Mouse (Mus musculus): ENCODE data around the gene Apol11a. TPM values are rescaled to one million over a fixed set of nuclear protein-coding genes. Genes with fewer than 3 reads are reported as not detected.
"Not testable (repeated sequence)": the region's sequence is repeated elsewhere in the genome, so short reads cannot be mapped to it uniquely, and the experiment has no call there.

Apol11a gene
- not detected for total RNA-seq (2022)

- not testable (repeated sequence) for DNase-seq (ENCODE audit: low spot score in 2 of 2)
Measured at GRCm38 (mm10) chr15:77507966-77508365, at the start of gene Apol11a. TSS of gene Apol11a (plus strand) at chr15:77508271.

- DNase-seq (ENCODE audit: low spot score in 2 of 2), result not testable (repeated sequence)
Measured at GRCm38 (mm10) chr15:77474699-77475390, 33.2 kb upstream of the Apol11a start.

GRCm38 (mm10) chr15:77476693-77477092 is 31.4 kb upstream of the Apol11a start, which contains the start of gene Apol10a:
TSS of gene Apol10a (plus strand) at chr15:77477047.
- not testable (repeated sequence) for DNase-seq (ENCODE audit: low spot score in 2 of 2)

GRCm38 (mm10) chr15:77482140-77482794 is 25.8 kb upstream of the Apol11a start:
- DNase-seq (ENCODE audit: low spot score in 2 of 2), result no peak

- not testable (repeated sequence) for DNase-seq (ENCODE audit: low spot score in 2 of 2)
Measured at GRCm38 (mm10) chr15:77493181-77493580, 14.9 kb upstream of the Apol11a start.

GRCm38 (mm10) chr15:77494694-77495093 is 13.4 kb upstream of the Apol11a start:
- DNase-seq (ENCODE audit: low spot score in 2 of 2), result not testable (repeated sequence)

- not testable (repeated sequence) for DNase-seq (ENCODE audit: low spot score in 2 of 2)
Measured at GRCm38 (mm10) chr15:77520596-77520995, 12.5 kb downstream of the Apol11a start.

GRCm38 (mm10) chr15:77523186-77523843 is 15.2 kb downstream of the Apol11a start:
- DNase-seq (ENCODE audit: low spot score in 2 of 2), result peak in 1 of 2 experiments; percentile 13

GRCm38 (mm10) chr15:77533216-77533615 is 25.1 kb downstream of the Apol11a start, which contains the start of gene Apol7c:
TSS of gene Apol7c (minus strand) at chr15:77533316.
- DNase-seq (ENCODE audit: low spot score in 2 of 2), result no peak

- not testable (repeated sequence) for DNase-seq (ENCODE audit: low spot score in 2 of 2)
Measured at GRCm38 (mm10) chr15:77539221-77539620, 31.1 kb downstream of the Apol11a start.

GRCm38 (mm10) chr15:77561792-77562191 is 53.7 kb downstream of the Apol11a start, which contains the start of gene 1700025B11Rik:
TSS of gene 1700025B11Rik (minus strand) at chr15:77561892.
- DNase-seq (ENCODE audit: low spot score in 2 of 2), result no peak

- DNase-seq (ENCODE audit: low spot score in 2 of 2), result no peak
Measured at GRCm38 (mm10) chr15:77563219-77563618, 55.1 kb downstream of the Apol11a start.

Other genes starting within 250 kb of the Apol11a start
- gene Rbfox2, start 201.3 kb upstream of the Apol11a start, total RNA-seq (2022), result 100 to 1,000 TPM; 211 to 245 (median 225) TPM
- under 1 TPM; 0.18 to 0.48 (median 0.29) TPM for gene Apol7a, start 109.2 kb upstream of the Apol11a start, total RNA-seq (2022)
- under 1 TPM in 2 of 4 experiments, not detected in 2; 0.26 to 0.71 TPM for gene Apol9a, start 97.1 kb upstream of the Apol11a start, total RNA-seq (2022)
- gene Apol7b, start 60.8 kb upstream of the Apol11a start, total RNA-seq (2022), result under 1 TPM in 3 of 4 experiments, not detected in 1; 0.25 to 0.67 (median 0.42) TPM
- not detected for gene Apol10a, start 31.2 kb upstream of the Apol11a start, total RNA-seq (2022)
- gene Apol7c, start 25.0 kb downstream of the Apol11a start, total RNA-seq (2022), result not detected
- gene 1700025B11Rik, start 53.6 kb downstream of the Apol11a start, total RNA-seq (2022), result not detected
- gene Apol10b, start 87.9 kb downstream of the Apol11a start, total RNA-seq (2022), result under 1 TPM in 3 of 4 experiments, not detected in 1; 0.25 to 0.33 (median 0.27) TPM
- not detected for gene Gm36245, start 91.0 kb downstream of the Apol11a start, total RNA-seq (2022)
- under 1 TPM in 3 of 4 experiments, not detected in 1; 0.19 to 0.36 (median 0.20) TPM for gene Apol11b, start 135.0 kb downstream of the Apol11a start, total RNA-seq (2022)
- not detected for gene Apol7e, start 190.6 kb downstream of the Apol11a start, total RNA-seq (2022)
- gene Apol9b, start 220.8 kb downstream of the Apol11a start, total RNA-seq (2022), result not detected
- 1 to 10 TPM; 6.6 to 8.0 (median 7.3) TPM for gene Apol8, start 248.7 kb downstream of the Apol11a start, total RNA-seq (2022)